Mouse (Mus musculus) lung, postnatal 10 days (tissue): Measurements from ENCODE around the gene Abl1.
A peak's percentile ranks its signal among the peaks of the same experiment; 100 is the strongest.

ENCODE experiments used
- DNase-seq: peaks from one replicate; pipeline ENCODE4 v3.0.0; 2021

The Abl1 gene

DNA sequence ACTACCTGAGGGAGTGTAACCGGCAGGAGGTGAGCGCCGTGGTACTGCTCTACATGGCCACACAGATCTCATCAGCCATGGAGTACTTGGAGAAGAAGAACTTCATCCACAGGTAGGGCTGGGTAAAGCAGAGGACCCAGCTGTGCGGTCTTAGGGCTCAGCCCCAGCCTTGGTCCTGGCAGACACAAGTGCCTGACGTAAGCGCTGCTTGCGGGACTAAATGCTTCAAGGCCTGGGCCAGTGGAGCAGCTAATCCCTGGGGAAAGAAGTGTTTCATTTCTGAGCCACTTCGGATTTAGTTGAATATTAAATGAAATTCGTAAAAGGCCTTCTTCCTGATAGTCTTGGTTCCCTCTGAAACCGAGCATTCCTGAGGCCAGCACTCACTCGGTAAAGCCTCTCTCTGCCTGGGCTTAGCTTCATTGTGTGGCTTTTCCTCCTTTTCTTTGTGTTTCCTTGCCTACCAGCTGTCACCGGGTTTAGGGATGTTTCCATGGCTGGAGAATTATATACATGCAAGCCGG is 102.6 kb downstream of the Abl1 start:
- DNase-seq, result no peak

DNA sequence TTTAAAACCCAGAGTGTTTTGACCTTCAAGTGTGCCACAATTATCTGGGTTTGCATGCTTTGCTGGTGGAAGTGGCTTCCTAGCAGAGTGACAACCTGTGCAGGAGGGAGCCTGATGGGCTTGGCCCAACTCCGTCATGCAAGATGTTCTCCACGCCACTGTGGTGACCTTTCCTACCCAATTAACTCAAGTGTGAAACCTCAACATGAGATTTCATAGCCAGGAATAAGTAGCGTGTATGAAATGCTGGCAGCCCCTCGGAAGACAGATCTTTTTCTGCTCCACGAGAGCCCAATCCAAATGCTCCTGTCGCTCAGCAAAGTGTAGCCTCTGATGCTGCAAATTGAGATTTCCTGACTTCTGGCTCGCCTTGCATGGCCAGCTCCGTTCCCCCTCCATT is 103.1 kb downstream of the Abl1 start:
- no peak for DNase-seq

DNA sequence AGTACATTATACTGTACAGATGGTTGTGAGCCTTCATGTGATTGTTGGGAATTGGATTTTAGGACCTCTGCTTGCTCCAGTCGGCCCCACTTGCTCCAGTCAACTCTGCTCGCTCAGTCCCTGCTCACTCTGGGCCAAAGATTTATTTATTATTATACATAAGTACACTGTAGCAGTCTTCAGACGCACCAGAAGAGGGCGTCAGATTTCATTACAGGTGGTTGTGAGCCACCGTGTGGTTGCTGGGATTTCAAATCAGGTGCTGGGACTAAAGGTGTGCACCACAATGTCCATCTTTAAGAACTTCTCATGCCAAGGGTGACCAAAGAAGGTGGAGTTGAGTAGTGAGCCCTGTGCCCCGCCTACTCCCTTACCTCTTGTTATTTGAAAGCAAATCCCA is 104.4 kb downstream of the Abl1 start:
- DNase-seq, result peak; percentile 6

DNA sequence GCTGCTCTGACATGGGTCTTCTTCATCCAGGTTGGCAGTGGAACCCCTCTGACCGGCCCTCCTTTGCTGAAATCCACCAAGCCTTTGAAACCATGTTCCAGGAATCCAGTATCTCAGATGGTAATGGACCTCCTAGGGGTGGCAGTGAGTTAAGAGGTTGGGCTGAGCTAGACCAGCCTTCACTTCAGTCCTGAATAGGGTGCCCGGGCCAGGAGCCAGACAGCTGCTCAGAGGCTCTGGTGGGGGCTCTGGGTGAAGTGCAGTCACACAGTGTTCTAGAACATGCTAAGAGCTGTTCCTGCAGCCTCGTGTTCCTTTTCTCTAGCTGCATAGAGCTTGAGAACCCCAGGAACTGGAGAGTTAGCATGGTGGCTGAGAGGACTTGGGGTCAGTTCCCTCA is 108.8 kb downstream of the Abl1 start:
- peak; percentile 60 for DNase-seq

DNA sequence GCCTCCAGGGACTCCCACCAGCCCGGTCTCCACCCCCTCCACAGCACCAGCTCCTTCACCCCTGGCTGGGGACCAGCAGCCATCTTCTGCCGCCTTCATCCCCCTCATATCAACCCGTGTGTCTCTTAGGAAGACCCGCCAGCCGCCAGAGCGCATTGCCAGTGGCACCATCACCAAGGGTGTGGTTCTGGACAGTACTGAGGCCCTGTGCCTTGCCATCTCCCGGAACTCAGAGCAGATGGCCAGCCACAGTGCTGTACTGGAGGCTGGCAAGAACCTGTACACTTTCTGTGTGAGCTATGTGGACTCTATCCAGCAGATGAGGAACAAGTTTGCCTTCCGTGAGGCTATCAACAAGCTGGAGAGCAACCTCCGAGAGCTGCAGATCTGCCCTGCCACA is 113.2 kb downstream of the Abl1 start:
- no peak for DNase-seq

DNA sequence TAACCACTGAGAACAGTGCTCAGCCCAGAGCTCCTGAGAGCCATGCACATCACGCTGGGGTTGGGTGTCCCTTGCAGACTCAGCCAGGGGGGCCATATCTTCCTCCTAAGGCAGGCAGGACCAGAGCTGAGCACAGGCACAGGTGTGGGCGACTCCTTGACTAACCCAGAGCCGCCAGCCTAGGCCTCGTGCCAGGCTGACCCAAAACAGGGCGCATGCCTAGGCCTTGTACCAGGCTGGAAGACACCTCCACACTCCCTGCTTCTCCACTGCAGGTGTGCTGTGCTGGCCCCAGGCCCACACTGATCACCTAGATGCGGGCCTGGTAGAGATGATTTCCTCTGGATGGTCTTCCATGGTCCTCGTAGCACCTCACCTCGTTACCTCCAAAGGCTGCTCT is 114.6 kb downstream of the Abl1 start:
- no peak for DNase-seq

DNA sequence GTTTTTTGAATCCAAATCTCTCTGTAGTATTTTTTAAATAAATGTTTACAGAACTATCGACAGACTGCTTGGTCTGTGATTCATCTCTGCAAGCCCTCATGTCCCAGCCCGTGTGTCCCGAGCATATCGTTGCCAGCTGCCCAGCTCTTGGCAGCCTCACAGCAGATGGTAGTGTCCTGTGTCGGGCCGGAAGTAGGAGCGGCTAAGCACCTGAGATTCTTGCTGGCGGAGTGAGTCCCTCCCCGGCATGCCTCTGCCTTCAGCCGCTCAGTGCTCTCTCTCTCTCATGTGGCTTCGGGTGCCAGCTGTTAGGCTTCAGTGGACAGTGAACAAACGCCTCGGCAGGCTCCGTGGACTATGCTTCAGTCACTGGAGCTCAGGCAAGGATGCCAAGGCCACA is 115.3 kb downstream of the Abl1 start:
- peak; percentile 61 for DNase-seq

DNA sequence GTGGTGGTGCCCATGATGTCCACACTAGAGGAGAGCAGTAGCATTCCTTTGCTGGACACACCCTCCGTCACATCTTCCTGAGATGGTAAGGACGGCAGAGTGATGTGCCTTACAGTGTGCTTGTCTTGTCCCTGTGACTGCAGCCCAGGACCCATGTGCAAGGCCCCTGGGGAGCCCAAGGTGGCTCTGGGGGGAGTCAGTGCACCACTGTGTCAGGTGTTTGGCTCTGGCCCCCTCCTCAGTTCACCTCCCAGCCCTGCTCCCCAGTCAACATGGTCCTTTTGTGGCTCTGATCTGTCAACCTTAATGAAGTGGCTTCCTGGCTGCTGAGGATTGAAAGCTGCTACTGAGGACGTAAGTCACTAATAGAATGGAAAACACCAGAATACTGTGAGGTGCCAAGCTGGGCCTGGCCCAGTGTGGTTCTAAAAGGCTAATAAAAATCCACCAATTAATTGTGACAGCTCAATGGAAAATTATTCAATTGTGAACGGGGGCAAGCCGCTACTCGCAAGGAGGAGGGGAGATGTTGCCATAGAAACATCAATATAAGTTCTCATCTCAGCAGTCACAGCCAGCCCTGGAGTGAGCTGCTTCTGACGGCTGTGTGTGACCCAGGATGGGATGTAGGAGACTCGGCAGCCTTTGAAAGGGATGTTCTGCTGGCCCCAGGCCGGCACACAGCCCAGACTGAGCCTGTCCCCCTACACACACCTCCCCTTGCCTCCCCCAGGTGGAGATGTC is 118.6 kb downstream of the Abl1 start:
- no peak for DNase-seq

DNA sequence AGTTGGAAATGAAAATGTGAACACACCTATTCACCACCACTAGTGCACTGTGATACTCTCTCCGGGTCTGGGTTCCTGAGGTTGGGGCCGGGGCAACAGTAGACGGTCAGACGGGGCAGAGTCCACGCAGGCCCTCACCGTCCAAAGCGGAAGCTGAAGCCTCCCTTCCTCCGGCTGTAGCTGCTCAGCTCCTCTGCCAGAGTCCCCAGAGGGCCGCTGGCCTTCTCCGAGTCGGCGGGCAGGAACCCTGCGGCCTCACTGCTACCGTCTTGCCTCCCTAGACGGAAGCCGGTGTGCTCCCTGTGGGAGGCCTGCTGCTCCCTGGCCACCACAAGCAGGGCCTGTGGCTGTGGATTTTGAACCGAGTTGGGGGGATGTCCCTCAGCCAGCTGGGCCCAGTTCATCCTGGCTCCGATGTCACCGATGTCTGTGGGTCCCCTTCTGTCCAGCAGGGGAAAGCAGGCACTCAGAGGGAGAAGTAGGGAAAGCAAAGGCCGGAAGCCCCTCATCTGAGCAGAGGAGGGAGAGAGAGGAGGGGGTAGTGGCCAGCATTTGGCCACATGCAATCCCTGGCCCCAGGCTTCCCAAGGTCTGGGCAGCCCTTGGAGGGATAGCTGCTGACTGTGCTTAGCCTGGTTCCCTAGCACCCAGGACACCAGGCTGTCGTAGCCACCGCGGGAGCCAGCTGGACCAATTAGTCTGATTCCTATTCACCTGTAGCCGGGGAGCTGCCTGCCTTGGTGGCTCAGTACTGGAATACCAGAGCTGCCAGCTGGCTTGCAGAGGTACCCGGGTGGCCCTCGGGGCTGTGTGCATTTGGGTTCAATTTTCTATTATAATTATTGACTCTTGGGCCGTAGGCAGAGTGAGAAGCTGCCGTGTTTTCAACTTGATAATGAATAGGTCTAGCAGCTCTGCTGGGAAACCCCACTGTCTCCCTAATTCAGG is 120.5 kb downstream of the Abl1 start:
- no peak for DNase-seq

DNA sequence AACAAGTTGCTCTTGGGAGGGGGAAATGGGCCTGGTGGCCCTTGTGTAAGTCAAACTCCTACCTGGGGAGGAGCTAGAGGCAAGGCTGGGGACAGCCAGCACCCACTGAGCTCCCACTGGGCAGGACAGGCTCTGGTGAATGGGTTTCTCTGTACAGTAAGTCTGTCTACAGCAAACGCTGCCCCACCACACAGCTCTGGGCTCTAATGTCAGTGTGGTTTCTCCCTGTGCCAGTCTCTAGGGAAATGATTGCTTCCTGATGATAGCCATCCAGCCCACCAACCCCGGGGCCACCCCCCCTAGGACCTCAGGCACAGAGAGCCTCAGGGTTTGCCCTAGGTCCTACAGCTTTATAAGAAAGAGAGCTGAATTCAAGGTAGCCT is 121.2 kb downstream of the Abl1 start:
- no peak for DNase-seq

GRCm38 (mm10) chr2:31810444-31810843 is 122.3 kb downstream of the Abl1 start, which contains the start of gene Qrfp:
Gene Qrfp (minus strand): TSS chr2:31810580.
- DNase-seq, result peak; percentile 41

DNA sequence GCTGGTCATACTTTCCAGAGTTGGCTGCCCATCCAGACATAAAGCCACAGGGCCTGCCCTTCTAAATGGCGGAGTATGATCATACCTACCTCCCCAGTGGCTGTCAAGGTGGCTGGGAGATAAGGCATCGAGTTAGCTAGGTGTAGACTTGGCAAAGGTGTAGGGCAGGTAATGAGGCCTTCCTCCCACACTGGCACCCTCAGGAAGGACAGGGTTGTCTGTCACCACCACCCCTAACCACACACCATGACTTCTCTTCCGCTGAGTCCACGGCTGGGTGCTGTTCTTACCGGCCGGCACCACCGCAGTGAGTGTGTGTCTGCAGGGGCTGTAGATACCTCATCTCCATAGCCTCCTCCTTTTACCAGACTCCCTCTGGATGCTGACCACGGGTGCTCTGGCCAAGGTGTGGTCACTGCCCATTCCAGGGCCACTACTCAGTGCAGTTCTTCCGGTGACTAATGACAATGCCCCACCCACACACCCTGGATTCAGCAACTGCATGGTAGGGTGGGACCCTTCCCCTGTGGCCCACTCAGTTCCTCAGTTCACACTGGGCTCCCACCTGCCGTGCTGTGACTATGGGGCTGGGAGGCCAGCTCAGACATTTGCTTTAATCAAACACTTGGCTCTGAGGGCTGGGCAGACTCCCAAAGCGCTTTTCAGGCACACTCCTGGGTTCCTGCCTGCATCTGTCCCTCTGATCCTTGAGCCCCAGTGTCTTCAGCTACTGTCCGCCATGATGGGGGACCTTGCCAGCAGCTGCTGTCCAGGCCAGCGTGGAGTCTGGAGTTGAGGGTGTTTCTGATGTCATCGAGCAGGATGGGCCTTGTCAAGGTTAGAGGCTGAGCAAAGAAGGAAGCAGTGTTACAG is 123.1 kb downstream of the Abl1 start:
- peak; percentile 54 for DNase-seq

- no peak for DNase-seq
These were observed 125.5 kb downstream of the Abl1 start for GRCm38 (mm10) chr2:31813641-31814040.

DNA sequence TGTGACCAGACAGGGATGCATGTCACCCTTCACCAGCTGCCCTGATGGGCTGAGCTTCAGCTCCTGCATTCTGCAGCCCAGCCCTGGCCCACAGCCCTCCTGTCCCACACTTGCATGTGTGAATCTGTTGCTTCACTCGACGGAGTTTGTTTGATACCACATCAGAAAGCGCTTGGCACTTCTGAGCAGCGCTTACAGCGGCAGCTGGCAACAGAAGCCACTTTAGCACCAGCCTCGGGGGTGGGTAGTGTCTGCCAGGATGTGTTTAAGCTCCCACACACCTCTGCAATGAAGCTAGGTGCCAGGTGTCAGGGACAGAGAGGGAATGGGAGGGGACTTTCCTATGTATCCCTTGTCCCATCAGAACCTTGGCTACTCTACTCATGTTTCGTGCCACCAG is 126.5 kb downstream of the Abl1 start:
- no peak for DNase-seq

DNA sequence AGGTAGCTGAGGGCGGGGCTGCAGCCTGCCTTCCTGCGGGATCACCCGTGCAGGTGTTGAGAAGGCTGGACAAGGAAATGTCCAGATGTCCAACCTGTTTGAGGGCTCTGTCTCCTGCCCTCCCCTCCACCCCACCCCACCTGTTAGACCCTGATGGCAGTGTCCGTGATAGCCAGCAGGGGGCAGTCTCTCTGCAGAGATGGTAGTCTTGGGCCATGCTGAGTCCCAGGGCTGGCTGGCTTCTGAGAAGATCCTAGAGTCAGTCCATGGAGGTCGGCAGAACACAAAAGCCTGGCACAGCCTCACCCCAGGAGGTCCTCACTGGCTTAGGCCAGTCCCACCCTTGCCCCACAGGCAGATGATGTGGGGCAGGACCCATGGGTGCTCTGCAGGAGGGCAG is 127.2 kb downstream of the Abl1 start:
- DNase-seq, result peak; percentile 80

GRCm38 (mm10) chr2:31822524-31823371 is 134.6 kb downstream of the Abl1 start:
- peak; percentile 54 for DNase-seq

DNA sequence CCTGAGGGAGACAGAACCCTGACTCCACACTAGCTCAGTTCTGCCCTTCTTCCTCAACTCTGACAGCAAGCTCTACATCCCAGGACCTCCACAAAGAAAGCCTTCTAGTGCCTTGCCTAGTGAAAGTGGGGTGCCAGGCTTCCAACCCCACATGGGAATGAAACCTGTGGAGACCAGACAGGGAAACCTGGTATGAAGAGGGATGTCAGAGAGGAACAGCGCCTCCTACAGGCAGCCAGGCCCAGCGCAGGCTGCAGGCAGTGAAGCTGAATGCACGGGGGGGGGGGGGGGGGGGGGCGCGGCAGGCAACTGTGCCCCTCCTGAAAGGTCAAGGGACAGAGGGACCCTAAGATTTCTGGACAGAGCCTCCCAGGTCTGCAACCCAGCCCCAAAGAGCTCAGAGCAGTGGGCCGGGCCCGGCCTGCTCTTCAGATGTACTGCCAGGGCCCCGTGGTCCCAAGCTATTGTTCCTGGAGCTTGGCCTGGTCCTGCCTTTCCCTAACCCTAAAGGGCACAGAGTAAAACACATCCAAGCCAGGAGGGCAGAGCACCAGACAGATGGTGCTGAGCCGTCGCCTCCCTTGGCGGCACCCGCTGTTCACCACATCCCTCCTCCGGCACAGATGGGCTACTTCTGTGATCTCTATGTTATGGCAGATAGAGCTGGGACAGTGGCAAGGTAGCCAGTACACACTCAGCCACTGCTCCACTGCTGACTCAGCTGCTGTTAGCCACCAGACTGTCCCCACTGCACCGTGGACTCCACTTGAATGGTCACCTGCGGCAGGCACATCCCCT is 136.0 kb downstream of the Abl1 start:
- peak; percentile 47 for DNase-seq

DNA sequence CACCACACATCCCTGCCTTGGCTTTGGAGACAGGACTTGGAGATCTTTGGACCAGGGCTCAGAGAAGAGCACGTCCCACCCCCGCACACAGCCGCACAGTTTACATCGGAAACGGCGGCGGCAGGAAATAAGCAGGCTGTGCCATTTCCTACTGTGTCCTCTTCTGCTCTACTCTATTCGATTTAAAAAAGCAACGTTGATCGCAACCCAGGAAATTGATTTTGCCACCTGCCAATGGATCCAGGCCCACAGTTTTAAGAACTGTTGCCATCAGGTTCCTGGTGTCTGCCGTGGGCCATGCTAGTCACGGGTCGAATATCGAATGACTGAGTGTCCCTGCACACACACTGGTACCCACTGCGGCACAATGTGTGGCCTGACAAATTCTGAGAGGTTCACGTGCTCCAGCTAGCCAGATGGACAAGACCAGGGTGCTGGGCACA is 137.3 kb downstream of the Abl1 start:
- no peak for DNase-seq

- no peak for DNase-seq
These were observed 138.2 kb downstream of the Abl1 start for GRCm38 (mm10) chr2:31826094-31827085.

DNA sequence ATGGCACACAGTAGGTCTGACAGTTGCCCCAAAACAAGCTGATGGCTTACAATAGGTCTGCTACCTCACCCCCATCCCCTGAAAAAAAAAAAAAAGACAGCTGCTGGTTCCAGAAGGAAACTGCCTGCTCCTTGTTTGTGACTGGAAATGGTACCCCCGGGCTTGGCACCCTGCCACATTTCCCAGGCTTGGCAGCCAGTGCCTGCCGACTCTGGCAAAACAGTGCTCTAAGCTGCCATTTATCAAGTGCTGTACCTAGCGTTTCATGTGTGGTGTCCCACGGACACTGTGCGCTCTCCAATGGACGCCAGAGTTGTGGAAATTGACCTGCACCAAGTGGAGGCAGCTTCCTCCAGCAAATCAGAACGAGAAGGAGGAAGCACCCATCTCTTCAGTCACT is 139.7 kb downstream of the Abl1 start:
- DNase-seq, result peak; percentile 57
